Mouse (Mus musculus) forebrain, embryonic 16.5 days (tissue): ENCODE results near the gene Chst15. TPM values are rescaled to one million over a fixed set of nuclear protein-coding genes. Genes with fewer than 3 reads are reported as not detected.

ENCODE experiments used
- ATAC-seq: fragments of 200-750 bp; cut with Nextera tagmentation; 2 replicates; pipeline ENCODE4 v1.8.0; 2017; ENCODE audit warnings: mild to moderate bottlenecking, moderate library complexity
- H3K27ac ChIP-seq: fragments of 300-500 bp; sonication (generic); 2 replicates; pipeline ENCODE4 v1.5.1; 2014; ENCODE audit warnings: low read length, control low read depth
- H3K27me3 ChIP-seq: fragments of 300-500 bp; sonication (generic); replicated peaks from 2 replicates; pipeline ENCODE4 v1.6.1; 2014; ENCODE audit warnings: low read length; ENCODE audit not compliant: control insufficient read depth, insufficient read depth
- H3K36me3 ChIP-seq: fragments of 300-500 bp; sonication (generic); 2 replicates; pipeline ENCODE4 v1.6.1; 2014; ENCODE audit not compliant: control insufficient read depth, insufficient read depth
- H3K4me1 ChIP-seq: fragments of 300-500 bp; sonication (generic); replicated peaks from 2 replicates; pipeline ENCODE4 v1.6.1; 2014; ENCODE audit warnings: low read length; ENCODE audit not compliant: control insufficient read depth, insufficient read depth
- H3K4me2 ChIP-seq: fragments of 300-500 bp; sonication (generic); 2 replicates; pipeline ENCODE4 v1.6.1; 2014; ENCODE audit warnings: mild to moderate bottlenecking, low read length, control low read depth
- H3K4me3 ChIP-seq: fragments of 300-500 bp; sonication (generic); replicated peaks from 2 replicates; pipeline ENCODE4 v1.5.1; 2014; ENCODE audit warnings: mild to moderate bottlenecking, low read length, control low read depth
- H3K9ac ChIP-seq: fragments of 300-500 bp; sonication (generic); replicated peaks from 2 replicates; pipeline ENCODE4 v1.6.1; 2014; ENCODE audit warnings: low read depth, low read length, control low read depth
- H3K9me3 ChIP-seq: fragments of 300-500 bp; sonication (generic); 2 replicates; pipeline ENCODE4 v1.6.1; 2016; ENCODE audit warnings: low read length; ENCODE audit not compliant: control insufficient read depth
- WGBS: fragments of 180-500 bp; shearing (Covaris S2); extraction: QIAGEN DNeasy Blood & Tissue Kit; methylation state at CpG from one replicate; pipeline ENCODE4 v1.1.7; 2014; 5-methylcytosine and 5-hydroxymethylcytosine counted together
- polyA plus RNA-seq: library from polyadenylated mRNA; unstranded; fragments of >200 nt; fragmentation: Nextera tagmentation; extraction: Ambion mirVana; gene quantifications from 2 replicates; pipeline ENCODE4 v1.2.1, GENCODE M21; 2015

The Chst15 gene
- polyA plus RNA-seq, 1 experiment from 2014 or later: 23.7 TPM

GRCm38 (mm10) chr7:132323430-132323829, 6.4 kb upstream of the Chst15 start:
- H3K27ac ChIP-seq: no peak overlapping the region
- H3K4me2 ChIP-seq: no peak overlapping the region
- no peak overlapping the region for H3K9ac ChIP-seq
- WGBS: 82% methylated on average over 5 of the region's 5 CpGs
- no peak for ATAC-seq
- H3K4me3 ChIP-seq: no peak overlapping the region
- no peaks in the 10 kb centered on the region for H3K36me3 ChIP-seq
- H3K27me3 ChIP-seq: no peaks in the 10 kb centered on the region
- peaks cover 4% of the 10 kb centered on the region; the same call in 1 of the 2 replicates for H3K4me1 ChIP-seq
- no peaks in the 10 kb centered on the region for H3K9me3 ChIP-seq

DNA sequence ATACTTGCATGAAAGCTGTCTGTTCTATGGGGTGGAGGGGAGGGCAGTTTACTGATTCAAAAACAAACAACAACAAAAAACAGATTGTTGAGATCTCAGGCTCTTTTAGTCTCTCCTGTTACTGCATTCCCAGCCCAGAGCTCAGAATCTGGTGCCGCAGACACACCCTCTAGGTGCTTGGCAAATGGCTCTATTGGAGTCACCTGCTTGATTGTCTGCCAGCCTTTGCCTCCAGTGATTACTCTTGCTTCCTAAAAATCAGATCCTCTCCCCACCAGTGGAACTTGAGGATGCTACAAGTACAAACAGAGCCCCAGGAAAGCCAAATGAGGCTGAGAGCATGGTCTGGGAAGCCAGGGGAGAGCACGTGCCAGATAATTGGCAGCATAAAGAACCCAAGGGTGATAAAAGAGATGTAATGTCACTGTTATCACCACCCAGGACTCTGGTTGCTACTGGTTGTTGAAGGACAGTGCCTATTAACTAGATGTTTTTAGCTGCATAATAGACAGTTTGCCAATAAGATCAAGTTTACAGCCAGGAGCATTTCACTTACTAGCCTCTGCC, 4.4 kb upstream of the Chst15 start:
- Histone ChIP-seq H3K9ac (no peak overlapping the region), H3K27ac (no peak overlapping the region), H3K4me3 (no peak overlapping the region), H3K36me3 (no peaks in the 10 kb centered on the region), H3K9me3 (no peaks in the 10 kb centered on the region), H3K4me2 (no peak overlapping the region), H3K27me3 (no peaks in the 10 kb centered on the region), H3K4me1 (peaks cover 9% of the 10 kb centered on the region)
- ATAC-seq: no peak
- 66% methylated on average over 2 of the region's 2 CpGs for WGBS

DNA sequence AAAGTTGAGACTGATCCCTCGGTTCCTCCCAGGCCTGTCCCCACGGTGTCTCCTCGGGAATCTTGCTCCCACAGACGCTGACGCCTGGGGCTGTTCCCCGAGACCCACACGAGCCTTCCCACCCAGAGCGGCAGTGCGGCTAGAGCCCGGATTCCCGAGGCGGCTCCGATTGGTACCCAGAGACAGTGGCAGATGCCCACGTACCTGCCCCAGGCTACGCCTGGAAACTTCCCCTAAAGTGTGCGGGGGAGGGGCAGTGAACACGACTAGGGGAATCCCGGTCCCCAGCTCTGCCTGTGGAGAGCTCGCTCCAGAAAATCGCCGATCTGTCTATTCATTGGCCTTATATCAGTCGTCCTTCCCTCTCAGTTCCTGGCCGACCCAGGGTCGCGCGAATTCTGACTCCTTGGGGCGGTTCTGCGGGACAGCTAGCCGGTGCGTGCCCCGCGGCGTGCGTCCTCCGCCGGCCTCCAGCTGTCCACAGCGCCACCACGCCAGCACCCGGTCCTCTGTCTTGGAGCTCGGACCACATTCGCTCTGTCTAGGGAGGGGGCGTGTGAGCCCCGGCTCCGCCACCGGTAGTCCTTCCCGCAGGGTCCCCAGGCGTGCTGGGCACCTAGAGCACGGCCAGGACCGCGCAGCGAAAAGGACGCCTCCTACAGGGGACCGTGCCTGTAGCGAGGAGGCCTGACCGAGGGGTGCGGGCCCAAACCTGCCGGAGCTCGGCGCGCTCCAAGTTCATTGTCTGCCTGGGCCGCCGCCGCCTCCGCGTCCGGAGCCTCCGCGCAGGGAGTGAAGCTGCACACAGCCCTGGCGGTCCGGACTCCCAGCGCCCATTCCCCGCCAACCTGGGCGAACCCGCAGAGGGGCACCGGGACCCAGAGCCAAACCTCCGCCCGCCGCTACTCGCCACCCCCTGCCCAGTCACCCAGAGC, 660 bp downstream of the Chst15 start:
- H3K9ac ChIP-seq: peak overlapping the region; percentile 91
- H3K36me3 ChIP-seq: no peaks in the 10 kb centered on the region
- H3K4me2 ChIP-seq: peak overlapping the region; percentile 95
- under 1% methylated on average over 79 of the region's 79 CpGs for WGBS
- H3K27ac ChIP-seq: peak overlapping the region; percentile 90
- peak; percentile 69 for ATAC-seq
- H3K9me3 ChIP-seq: no peaks in the 10 kb centered on the region
- H3K4me3 ChIP-seq: peak overlapping the region; percentile 86
- peaks cover 17% of the 10 kb centered on the region for H3K4me1 ChIP-seq
- no peaks in the 10 kb centered on the region for H3K27me3 ChIP-seq

GRCm38 (mm10) chr7:132315149-132316091, 1.6 kb downstream of the Chst15 start:
- ATAC-seq: peak; percentile 70
- H3K27ac ChIP-seq: peak overlapping the region; percentile 90

DNA sequence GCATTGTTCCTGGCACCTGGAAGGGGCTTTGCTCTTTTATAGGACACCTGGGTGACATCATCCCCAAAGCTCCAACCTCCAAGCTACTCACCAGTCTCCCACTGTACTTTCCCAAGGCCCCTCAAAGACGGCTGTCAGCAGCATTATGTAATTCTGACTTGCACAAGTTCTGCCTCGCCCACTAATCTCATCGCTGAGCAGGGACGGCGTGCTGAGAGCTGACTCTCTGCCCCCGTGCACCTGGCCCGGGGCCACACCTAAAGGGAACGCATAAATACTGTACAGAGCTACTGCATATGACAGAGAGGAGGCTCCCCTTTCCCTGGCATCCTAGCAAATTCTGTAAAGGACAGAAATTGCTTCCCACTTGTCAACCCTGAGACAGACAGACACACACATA, 4.6 kb downstream of the Chst15 start:
- H3K27ac ChIP-seq: no peak overlapping the region
- WGBS: 73% methylated on average over 8 of the region's 8 CpGs
- H3K27me3 ChIP-seq: no peaks in the 10 kb centered on the region
- H3K4me2 ChIP-seq: no peak overlapping the region
- no peak overlapping the region for H3K4me3 ChIP-seq
- peaks cover 23% of the 10 kb centered on the region for H3K4me1 ChIP-seq
- H3K9me3 ChIP-seq: no peaks in the 10 kb centered on the region
- H3K36me3 ChIP-seq: no peaks in the 10 kb centered on the region
- no peak for ATAC-seq
- no peak overlapping the region for H3K9ac ChIP-seq

More at GRCm38 (mm10) chr7:132315149-132316091, 1.6 kb downstream of the Chst15 start:
- Histone ChIP-seq H3K4me2 (peak overlapping the region; percentile 95), H3K4me1 (peaks cover 22% of the 10 kb centered on the region), H3K27me3 (no peaks in the 10 kb centered on the region), H3K4me3 (peak overlapping the region; percentile 86), H3K36me3 (no peaks in the 10 kb centered on the region), H3K9ac (peak overlapping the region; percentile 91), H3K9me3 (no peaks in the 10 kb centered on the region)
- 2% methylated on average over 51 of the region's 51 CpGs for WGBS

GRCm38 (mm10) chr7:132308537-132309191, 8.4 kb downstream of the Chst15 start:
- 87% methylated on average over 5 of the region's 5 CpGs for WGBS
- peaks cover 15% of the 10 kb centered on the region; the same call in 1 of the 2 replicates for H3K4me1 ChIP-seq

DNA sequence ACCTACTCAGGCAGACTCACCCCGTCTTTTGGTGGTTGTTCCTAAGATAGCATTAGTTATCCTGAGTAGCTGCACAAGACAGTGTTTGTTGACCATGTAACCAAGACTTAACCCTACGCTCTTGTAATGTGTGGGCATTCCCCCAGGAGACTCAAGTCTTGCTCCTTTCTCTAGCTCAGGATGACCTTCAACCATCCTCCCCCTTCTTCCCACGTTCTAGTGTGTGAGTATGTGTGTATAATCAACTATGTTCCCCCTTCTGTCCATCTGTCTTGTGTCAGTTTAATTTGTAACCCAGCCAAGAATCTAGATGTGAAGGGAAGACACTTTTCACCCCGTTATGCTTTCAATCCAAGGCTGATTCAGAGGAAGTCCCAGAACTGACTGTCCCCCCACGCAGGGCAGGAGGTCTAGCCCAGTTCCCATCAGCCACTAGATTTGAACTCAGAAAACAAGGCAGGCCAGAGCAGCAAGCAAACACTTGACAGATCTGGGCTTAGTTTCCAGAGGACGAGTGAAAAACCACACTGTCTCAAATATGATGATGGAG, 9.2 kb downstream of the Chst15 start:
- H3K4me2 ChIP-seq: no peak overlapping the region
- H3K27ac ChIP-seq: no peak overlapping the region
- no peak overlapping the region for H3K9ac ChIP-seq
- ATAC-seq: no peak
- WGBS: 69% methylated on average over 6 of the region's 6 CpGs
- H3K9me3 ChIP-seq: no peaks in the 10 kb centered on the region
- H3K27me3 ChIP-seq: no peaks in the 10 kb centered on the region
- no peak overlapping the region for H3K4me3 ChIP-seq
- H3K36me3 ChIP-seq: no peaks in the 10 kb centered on the region
- peaks cover 12% of the 10 kb centered on the region; the same call in 1 of the 2 replicates for H3K4me1 ChIP-seq

More at GRCm38 (mm10) chr7:132308537-132309191, 8.4 kb downstream of the Chst15 start:
- no peak overlapping the region for H3K4me3 ChIP-seq
- H3K9me3 ChIP-seq: no peaks in the 10 kb centered on the region
- H3K9ac ChIP-seq: no peak overlapping the region
- H3K27me3 ChIP-seq: no peaks in the 10 kb centered on the region
- no peak overlapping the region for H3K4me2 ChIP-seq
- no peak overlapping the region for H3K27ac ChIP-seq
- H3K36me3 ChIP-seq: no peaks in the 10 kb centered on the region
- no peak for ATAC-seq

DNA sequence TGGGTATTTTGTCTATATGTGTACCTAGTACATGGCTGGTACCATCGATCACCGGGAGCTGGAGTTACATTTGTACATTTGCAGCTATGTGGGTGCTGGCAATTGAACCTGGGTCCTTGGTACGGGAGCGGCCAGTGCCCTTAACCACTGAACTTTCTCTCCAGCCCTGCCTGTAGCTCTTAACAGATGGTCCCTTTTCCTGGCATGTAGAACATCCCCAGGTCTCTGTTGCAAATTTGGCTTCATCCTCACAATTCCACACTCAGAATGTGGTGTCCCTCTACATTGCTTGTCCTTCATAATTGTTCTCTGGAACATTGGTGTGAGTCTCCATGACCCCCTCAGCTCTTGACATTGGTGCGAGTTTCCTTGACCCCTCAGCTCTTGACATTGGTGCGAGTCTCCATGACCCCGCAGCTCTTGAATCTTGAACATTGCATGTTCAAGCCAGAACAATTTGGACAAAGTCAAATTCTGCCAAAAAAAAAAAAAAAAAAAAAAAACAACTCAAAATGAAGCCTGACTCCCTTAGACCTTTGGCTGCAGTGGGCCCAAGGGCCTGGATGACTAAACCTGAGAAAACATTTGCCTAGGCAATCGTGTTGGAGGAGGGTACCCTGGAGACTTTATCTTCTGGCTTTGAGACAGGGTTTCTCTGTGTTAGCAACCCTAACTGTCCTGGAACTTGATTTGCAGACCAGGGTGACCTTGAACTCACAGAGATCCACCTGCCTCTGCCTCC, 10.2 kb downstream of the Chst15 start:
- Histone ChIP-seq H3K27me3 (no peaks in the 10 kb centered on the region), H3K27ac (no peak overlapping the region), H3K4me3 (no peak overlapping the region), H3K9ac (no peak overlapping the region), H3K4me2 (no peak overlapping the region), H3K36me3 (no peaks in the 10 kb centered on the region), H3K9me3 (no peaks in the 10 kb centered on the region), H3K4me1 (peaks cover 12% of the 10 kb centered on the region; the same call in 1 of the 2 replicates)
- ATAC-seq: no peak
- 94% methylated on average over 8 of the region's 8 CpGs for WGBS
